Mouse (Mus musculus): ENCODE measurements around the gene Fam205c. TPM values are rescaled to one million over a fixed set of nuclear protein-coding genes. Genes with fewer than 3 reads are reported as not detected.

Fam205c gene
- polyA plus RNA-seq, 1 experiment, result not detected

GRCm38 (mm10) chr4:42904966-42905365, 30.9 kb upstream of the Fam205c start:
- Histone ChIP-seq H3K4me1 (no peaks in the 10 kb centered on the region), H3K4me3 (replicated peaks) (no peak overlapping the region), H3K36me3 (replicated peaks; ENCODE audit: low read length) (no peaks in the 10 kb centered on the region), H3K9me3 (no peaks in the 10 kb centered on the region), H3K27me3 (replicated peaks) (peaks cover 14% of the 10 kb centered on the region)
- TF ChIP-seq GATA1 (IDR thresholded peaks at IDR 0.05; ENCODE audit: borderline replicate concordance, low read length) (no peak), FLI1 (IDR thresholded peaks at IDR 0.05; ENCODE audit: low read length) (no peak)

GRCm38 (mm10) chr4:42904523-42904922, 30.5 kb upstream of the Fam205c start:
- H3K4me1 ChIP-seq, result no peaks in the 10 kb centered on the region
- peaks cover 14% of the 10 kb centered on the region for H3K27me3 ChIP-seq (replicated peaks)
- no peak overlapping the region for H3K4me3 ChIP-seq (replicated peaks)
- no peaks in the 10 kb centered on the region for H3K9me3 ChIP-seq
- TF ChIP-seq FLI1 (IDR thresholded peaks at IDR 0.05; ENCODE audit: low read length), result no peak
- TF ChIP-seq GATA1 (IDR thresholded peaks at IDR 0.05; ENCODE audit: borderline replicate concordance, low read length), result no peak
- no peaks in the 10 kb centered on the region for H3K36me3 ChIP-seq (replicated peaks; ENCODE audit: low read length)

GRCm38 (mm10) chr4:42903942-42904341, 29.9 kb upstream of the Fam205c start:
- H3K4me1 ChIP-seq, result no peaks in the 10 kb centered on the region
- no peaks in the 10 kb centered on the region for H3K9me3 ChIP-seq
- TF ChIP-seq FLI1 (IDR thresholded peaks at IDR 0.05; ENCODE audit: low read length), result no peak
- TF ChIP-seq GATA1 (IDR thresholded peaks at IDR 0.05; ENCODE audit: borderline replicate concordance, low read length), result no peak
- peaks cover 17% of the 10 kb centered on the region for H3K27me3 ChIP-seq (replicated peaks)
- H3K4me3 ChIP-seq (replicated peaks), result no peak overlapping the region
- H3K36me3 ChIP-seq (replicated peaks; ENCODE audit: low read length), result no peaks in the 10 kb centered on the region

- no peak for TF ChIP-seq GATA1 (IDR thresholded peaks at IDR 0.05; ENCODE audit: borderline replicate concordance, low read length)
- Histone ChIP-seq H3K4me3 (replicated peaks) (no peak overlapping the region), H3K36me3 (replicated peaks; ENCODE audit: low read length) (no peaks in the 10 kb centered on the region), H3K9me3 (no peaks in the 10 kb centered on the region), H3K4me1 (no peaks in the 10 kb centered on the region), H3K27me3 (replicated peaks) (peaks cover 17% of the 10 kb centered on the region)
Measured at GRCm38 (mm10) chr4:42902730-42903129, 28.7 kb upstream of the Fam205c start.

- Histone ChIP-seq H3K36me3 (replicated peaks; ENCODE audit: low read length) (no peaks in the 10 kb centered on the region), H3K4me3 (replicated peaks) (no peak overlapping the region), H3K9me3 (no peaks in the 10 kb centered on the region), H3K4me1 (no peaks in the 10 kb centered on the region), H3K27me3 (replicated peaks) (peaks cover 19% of the 10 kb centered on the region)
- TF ChIP-seq GATA1 (IDR thresholded peaks at IDR 0.05; ENCODE audit: borderline replicate concordance, low read length) (no peak), FLI1 (IDR thresholded peaks at IDR 0.05; ENCODE audit: low read length) (no peak)
Measured at GRCm38 (mm10) chr4:42902174-42902573, 28.1 kb upstream of the Fam205c start.

- Histone ChIP-seq H3K36me3 (replicated peaks; ENCODE audit: low read length) (no peaks in the 10 kb centered on the region), H3K4me3 (replicated peaks) (no peak overlapping the region), H3K4me1 (no peaks in the 10 kb centered on the region), H3K9me3 (no peaks in the 10 kb centered on the region), H3K27me3 (replicated peaks) (peaks cover 19% of the 10 kb centered on the region)
- no peak for TF ChIP-seq FLI1 (IDR thresholded peaks at IDR 0.05; ENCODE audit: low read length)
- no peak for TF ChIP-seq GATA1 (IDR thresholded peaks at IDR 0.05; ENCODE audit: borderline replicate concordance, low read length)
Measured at GRCm38 (mm10) chr4:42900878-42901277, 26.8 kb upstream of the Fam205c start.

GRCm38 (mm10) chr4:42898914-42899313, 24.9 kb upstream of the Fam205c start:
- Histone ChIP-seq H3K4me3 (replicated peaks) (no peak overlapping the region), H3K9me3 (no peaks in the 10 kb centered on the region), H3K27me3 (replicated peaks) (peaks cover 15% of the 10 kb centered on the region), H3K36me3 (replicated peaks; ENCODE audit: low read length) (no peaks in the 10 kb centered on the region), H3K4me1 (no peaks in the 10 kb centered on the region)
- TF ChIP-seq GATA1 (IDR thresholded peaks at IDR 0.05; ENCODE audit: borderline replicate concordance, low read length) (no peak), FLI1 (IDR thresholded peaks at IDR 0.05; ENCODE audit: low read length) (no peak)

GRCm38 (mm10) chr4:42895118-42895517, 21.1 kb upstream of the Fam205c start:
- H3K4me1 ChIP-seq, result no peaks in the 10 kb centered on the region
- peaks cover 8% of the 10 kb centered on the region for H3K27me3 ChIP-seq (replicated peaks)
- TF ChIP-seq GATA1 (IDR thresholded peaks at IDR 0.05; ENCODE audit: borderline replicate concordance, low read length) (no peak), FLI1 (IDR thresholded peaks at IDR 0.05; ENCODE audit: low read length) (no peak)
- no peak overlapping the region for H3K4me3 ChIP-seq (replicated peaks)
- H3K36me3 ChIP-seq (replicated peaks; ENCODE audit: low read length), result no peaks in the 10 kb centered on the region
- H3K9me3 ChIP-seq, result 0 out of 2 replicates have a peak, but pooled peaks cover 4% of the 10 kb centered on the region

- Histone ChIP-seq H3K9me3 (0 out of 2 replicates have a peak, but pooled peaks cover 4% of the 10 kb centered on the region), H3K4me3 (replicated peaks) (no peak overlapping the region), H3K27me3 (replicated peaks) (peaks cover 2% of the 10 kb centered on the region), H3K4me1 (no peaks in the 10 kb centered on the region), H3K36me3 (replicated peaks; ENCODE audit: low read length) (no peaks in the 10 kb centered on the region)
- TF ChIP-seq FLI1 (IDR thresholded peaks at IDR 0.05; ENCODE audit: low read length), result no peak
- TF ChIP-seq GATA1 (IDR thresholded peaks at IDR 0.05; ENCODE audit: borderline replicate concordance, low read length), result no peak
Measured at GRCm38 (mm10) chr4:42891176-42891575, 17.1 kb upstream of the Fam205c start.

GRCm38 (mm10) chr4:42888806-42889205, 14.8 kb upstream of the Fam205c start:
- no peak overlapping the region for H3K4me3 ChIP-seq (replicated peaks)
- H3K27me3 ChIP-seq (replicated peaks), result peaks cover 4% of the 10 kb centered on the region
- H3K36me3 ChIP-seq (replicated peaks; ENCODE audit: low read length), result no peaks in the 10 kb centered on the region
- H3K4me1 ChIP-seq, result no peaks in the 10 kb centered on the region
- H3K9me3 ChIP-seq, result 0 out of 2 replicates have a peak, but pooled peaks cover 3% of the 10 kb centered on the region
- TF ChIP-seq GATA1 (IDR thresholded peaks at IDR 0.05; ENCODE audit: borderline replicate concordance, low read length), result no peak
- no peak for TF ChIP-seq FLI1 (IDR thresholded peaks at IDR 0.05; ENCODE audit: low read length)

GRCm38 (mm10) chr4:42886926-42887325, 12.9 kb upstream of the Fam205c start:
- no peaks in the 10 kb centered on the region for H3K36me3 ChIP-seq (replicated peaks; ENCODE audit: low read length)
- H3K4me3 ChIP-seq (replicated peaks), result no peak overlapping the region
- no peaks in the 10 kb centered on the region for H3K9me3 ChIP-seq
- TF ChIP-seq FLI1 (IDR thresholded peaks at IDR 0.05; ENCODE audit: low read length) (no peak), GATA1 (IDR thresholded peaks at IDR 0.05; ENCODE audit: borderline replicate concordance, low read length) (no peak)
- H3K27me3 ChIP-seq (replicated peaks), result peaks cover 4% of the 10 kb centered on the region
- H3K4me1 ChIP-seq, result no peaks in the 10 kb centered on the region

Data from megakaryocyte, embryonic 14.5 days (primary cell).